Comparison of ENCODE assay signal across 9 mouse cellular contexts in the genomic region with DNA sequence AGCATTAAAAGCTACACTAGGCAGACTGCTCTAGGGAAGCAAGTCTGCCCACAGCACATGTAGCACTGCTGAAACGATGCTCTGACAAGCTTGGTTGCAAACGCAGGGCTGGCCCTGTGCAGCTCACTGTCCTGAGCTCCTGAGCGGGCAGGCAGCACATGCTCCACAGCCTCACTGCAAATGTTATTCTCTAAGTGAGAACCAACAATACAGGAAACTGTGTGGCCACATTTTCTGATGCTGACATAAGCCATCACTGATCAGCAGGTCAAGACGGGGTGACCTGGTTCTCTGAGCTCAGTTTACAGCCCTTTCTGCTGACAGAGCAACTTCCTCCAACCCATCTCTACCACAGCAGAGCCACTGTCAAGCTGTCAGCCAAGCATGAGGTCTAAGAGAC. TPM values are rescaled to one million over a fixed set of nuclear protein-coding genes. Genes with fewer than 3 reads are reported as not detected.
DNase-seq lines count a peak whose midpoint lies in the region.
"Had no signal": no experiment of that assay in that cellular context is flagged by ENCODE, and none has a peak within 500 bp of the region (broad histone marks: within the 10 kb centered on the region; RNA-seq: fewer than 3 reads in every experiment).

No protein-coding gene starts in this region.

- intact Hi-C loops in left cerebral cortex, postnatal 14 days (cut with DNase I), result no loop called here
- intact Hi-C loops in left cerebral cortex, postnatal 4 days (cut with DNase I), result no loop called here

- peak; percentile 13 to 26 for DNase-seq in left cerebral cortex, postnatal 14 days (ENCODE audit: low spot score in 2 of 2)
- no peak for DNase-seq in left cerebral cortex, postnatal 4 days
- DNase-seq in Muller cell, postnatal 12 days (ENCODE audit: inconsistent ontology term), result peak; percentile 35
- peak; percentile 13 for DNase-seq in embryo, embryonic 11.5 days (ENCODE audit: low read depth, low spot score)
- DNase-seq in natural killer cell, adult 2 months (ENCODE audit: low spot score in 2 of 2), result peak; percentile 33 to 64
- DNase-seq in ovary, postnatal 10 days (ENCODE audit: low spot score), result no peak
- no peak for DNase-seq in ovary, postnatal 14 days (ENCODE audit: low spot score)
- DNase-seq in testis, postnatal 14 days (ENCODE audit: low spot score), result no peak
- DNase-seq: kidney, adult 18-20 months had no signal

RNA-seq across cellular contexts. Expression of gene Hus1b, which starts 34.5 kb away (rescaled TPM):
- total RNA-seq in left cerebral cortex, postnatal 14 days (2021), result under 1 TPM; 0.47 to 0.59 TPM
- 1 to 10 TPM; 1.0 to 1.2 TPM for total RNA-seq in left cerebral cortex, postnatal 4 days (2021)

Comparison
In these comparisons a context has a peak if more than half of its experiments do, and no peak if none do; other contexts are left out.
1. DNase-seq: peak in left cerebral cortex, postnatal 14 days (2 of 2), Muller cell, postnatal 12 days (single experiment), embryo, embryonic 11.5 days (single experiment) and natural killer cell, adult 2 months (2 of 2); none in left cerebral cortex, postnatal 4 days (single experiment), ovary, postnatal 10 days (single experiment), ovary, postnatal 14 days (single experiment) and testis, postnatal 14 days (single experiment).